Mouse (Mus musculus) liver, postnatal 0 days (tissue): Measurements from ENCODE around the gene Abcb4.

Experiments used
- CTCF ChIP-seq: sonication (generic); IDR thresholded peaks from 2 replicates; pipeline ENCODE4 v1.5.1; 2016; ENCODE audit warnings: antibody characterized with exemption, low read depth
- EP300 ChIP-seq: IDR thresholded peaks from 2 replicates; pipeline ENCODE4 v1.6.1; 2016; ENCODE audit warnings: antibody characterized with exemption, low read depth, mild to moderate bottlenecking

DNA sequence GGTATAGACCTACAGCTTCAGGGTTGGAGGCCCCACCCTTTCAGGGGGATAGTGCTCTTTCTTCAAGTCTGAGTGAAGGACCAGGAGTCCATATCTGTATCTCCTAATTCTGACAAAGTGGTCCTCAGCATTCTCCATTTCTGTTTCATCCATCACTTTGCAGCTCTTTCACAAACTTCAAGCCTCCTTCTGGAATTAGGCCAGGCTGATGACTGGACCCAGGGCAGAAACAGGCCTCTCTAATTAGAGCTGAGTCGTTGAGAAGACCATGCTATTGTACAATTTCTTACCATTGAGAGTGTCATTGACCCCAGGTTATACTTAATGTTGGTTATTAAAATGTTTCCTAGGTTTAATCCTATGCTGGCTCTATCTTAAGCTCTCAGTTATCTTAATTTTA, 31.7 kb upstream of the Abcb4 start:
- TF ChIP-seq CTCF: no peak
- no peak for TF ChIP-seq EP300
